In genomic region chr6:114358171-114358570, GRCm38 (mm10) we compare ENCODE assay signal across 10 mouse cellular contexts. TPM values are rescaled to one million over a fixed set of nuclear protein-coding genes. Genes with fewer than 3 reads are reported as not detected.
DNase-seq lines count a peak whose midpoint lies in the region; ATAC-seq and TF ChIP-seq lines count a peak whose summit lies in the region.
"Had no signal": no experiment of that assay in that cellular context is flagged by ENCODE, and none has a peak within 500 bp of the region (broad histone marks: within the 10 kb centered on the region; RNA-seq: fewer than 3 reads in every experiment).

No protein-coding gene starts in this region.

- no peak overlapping the region for H3K4me3 ChIP-seq in forebrain, embryonic 14.5 days (ENCODE audit: low read depth, low read length)
- H3K4me3 ChIP-seq in forebrain, embryonic 11.5 days (ENCODE audit: low read depth, low read length), result no peak overlapping the region
- H3K4me3 ChIP-seq in heart, embryonic 16.5 days (ENCODE audit: low read length), result no peak overlapping the region
- H3K4me3 ChIP-seq in stomach, postnatal 0 days (ENCODE audit: low read depth, low read length), result no peak overlapping the region
- H3K4me3 ChIP-seq: limb, embryonic 15.5 days had no signal

- no peaks in the 10 kb centered on the region for H3K9me3 ChIP-seq in forebrain, embryonic 14.5 days (replicated peaks; ENCODE audit: control insufficient read depth, low read length)
- no peaks in the 10 kb centered on the region for H3K9me3 ChIP-seq in forebrain, embryonic 11.5 days (ENCODE audit: control insufficient read depth, low read length)
- H3K9me3 ChIP-seq in heart, embryonic 16.5 days (replicated peaks; ENCODE audit: control insufficient read depth, low read length), result no peaks in the 10 kb centered on the region
- no peaks in the 10 kb centered on the region for H3K9me3 ChIP-seq in stomach, postnatal 0 days (ENCODE audit: control insufficient read depth, low read length)
- H3K9me3 ChIP-seq: limb, embryonic 15.5 days had no signal

- no peaks in the 10 kb centered on the region for H3K27me3 ChIP-seq in forebrain, embryonic 14.5 days (replicated peaks; ENCODE audit: control insufficient read depth, insufficient read depth, low read length)
- H3K27me3 ChIP-seq in forebrain, embryonic 11.5 days (ENCODE audit: control insufficient read depth, insufficient read depth, low read length), result no peaks in the 10 kb centered on the region
- no peaks in the 10 kb centered on the region for H3K27me3 ChIP-seq in heart, embryonic 16.5 days (ENCODE audit: control insufficient read depth, insufficient read depth, low read length)
- no peaks in the 10 kb centered on the region for H3K27me3 ChIP-seq in stomach, postnatal 0 days (ENCODE audit: control insufficient read depth, insufficient read depth, low read length)
- H3K27me3 ChIP-seq: limb, embryonic 15.5 days had no signal

- H3K4me2 ChIP-seq in forebrain, embryonic 14.5 days (ENCODE audit: low read length), result no peak overlapping the region
- H3K4me2 ChIP-seq in forebrain, embryonic 11.5 days (ENCODE audit: low read depth, low read length, severe bottlenecking), result no peak overlapping the region
- H3K4me2 ChIP-seq in heart, embryonic 16.5 days (ENCODE audit: low read depth, low read length), result no peak overlapping the region
- no peak overlapping the region for H3K4me2 ChIP-seq in stomach, postnatal 0 days (replicated peaks; ENCODE audit: low read depth)
- H3K4me2 ChIP-seq: limb, embryonic 15.5 days had no signal

- no peaks in the 10 kb centered on the region for H3K4me1 ChIP-seq in forebrain, embryonic 14.5 days (ENCODE audit: control insufficient read depth, insufficient read depth, low read length)
- H3K4me1 ChIP-seq in forebrain, embryonic 11.5 days (replicated peaks; ENCODE audit: control insufficient read depth, insufficient read depth, low read length), result no peaks in the 10 kb centered on the region
- H3K4me1 ChIP-seq in heart, embryonic 16.5 days (ENCODE audit: control insufficient read depth, insufficient read depth, low read length), result no peaks in the 10 kb centered on the region
- H3K4me1 ChIP-seq in stomach, postnatal 0 days (replicated peaks; ENCODE audit: control insufficient read depth, insufficient read depth), result no peaks in the 10 kb centered on the region
- H3K4me1 ChIP-seq: limb, embryonic 15.5 days had no signal

- no peak for TF ChIP-seq EP300 in stomach, postnatal 0 days (optimal IDR thresholded peaks at IDR 0.05)

- H3K36me3 ChIP-seq in forebrain, embryonic 14.5 days (ENCODE audit: control insufficient read depth, insufficient read depth, low read length), result no peaks in the 10 kb centered on the region
- no peaks in the 10 kb centered on the region for H3K36me3 ChIP-seq in forebrain, embryonic 11.5 days (ENCODE audit: control insufficient read depth, insufficient read depth, low read length)
- no peaks in the 10 kb centered on the region for H3K36me3 ChIP-seq in heart, embryonic 16.5 days (ENCODE audit: control insufficient read depth, insufficient read depth)
- no peaks in the 10 kb centered on the region for H3K36me3 ChIP-seq in stomach, postnatal 0 days (ENCODE audit: control insufficient read depth, insufficient read depth, low read length)
- H3K36me3 ChIP-seq: limb, embryonic 15.5 days had no signal

- no peak overlapping the region for H3K27ac ChIP-seq in forebrain, embryonic 14.5 days (ENCODE audit: low read depth, low read length)
- H3K27ac ChIP-seq in forebrain, embryonic 11.5 days (ENCODE audit: low read depth, low read length), result no peak overlapping the region
- no peak overlapping the region for H3K27ac ChIP-seq in heart, embryonic 16.5 days (ENCODE audit: low read length)
- H3K27ac ChIP-seq in stomach, postnatal 0 days (replicated peaks), result no peak overlapping the region
- H3K27ac ChIP-seq: limb, embryonic 15.5 days had no signal

- no peak for TF ChIP-seq CTCF in stomach, postnatal 0 days (IDR thresholded peaks at IDR 0.05; ENCODE audit: low read depth)

- no peak for ATAC-seq in forebrain, embryonic 14.5 days
- ATAC-seq in forebrain, embryonic 11.5 days (replicated peaks; ENCODE audit: low FRiP score), result no peak
- peak; percentile 45 for ATAC-seq in heart, embryonic 16.5 days (replicated peaks; ENCODE audit: extremely low read depth, insufficient read depth, low FRiP score)
- no peak for ATAC-seq in stomach, postnatal 0 days (ENCODE audit: low FRiP score, low TSS enrichment)
- ATAC-seq: forebrain, embryonic 16.5 days had no signal

- no peak overlapping the region for H3K9ac ChIP-seq in forebrain, embryonic 14.5 days (ENCODE audit: low read length)
- no peak overlapping the region for H3K9ac ChIP-seq in forebrain, embryonic 11.5 days (ENCODE audit: low read length)
- no peak overlapping the region for H3K9ac ChIP-seq in heart, embryonic 16.5 days (ENCODE audit: low read length)
- H3K9ac ChIP-seq in stomach, postnatal 0 days (ENCODE audit: low read length), result no peak overlapping the region
- H3K9ac ChIP-seq: limb, embryonic 15.5 days had no signal

- peak; percentile 39 for DNase-seq in forebrain, embryonic 14.5 days (ENCODE audit: low spot score)
- DNase-seq in forebrain, embryonic 11.5 days (ENCODE audit: low spot score), result no peak
- DNase-seq in ovary, postnatal 36 days (ENCODE audit: low spot score), result peak; percentile 6
- DNase-seq in ovary, postnatal 10 days (ENCODE audit: low spot score), result no peak
- no peak for DNase-seq in stomach, postnatal 0 days (ENCODE audit: low spot score)
- no peak for DNase-seq in B cell, adult 2 months
- no peak for DNase-seq in urinary bladder, postnatal 10 days (ENCODE audit: low spot score)

- WGBS in forebrain, embryonic 14.5 days, result 64% methylated on average over 3 of the region's 3 CpGs
- 82% methylated on average over 3 of the region's 3 CpGs for WGBS in forebrain, embryonic 11.5 days
- 26% methylated on average over 3 of the region's 3 CpGs for WGBS in heart, embryonic 16.5 days
- WGBS in stomach, postnatal 0 days, result 35% methylated on average over 3 of the region's 3 CpGs

RNA-seq across cellular contexts. Expression of gene Hrh1, which starts 39.6 kb away (rescaled TPM):
- 0.36 and 0.62 TPM in 2 replicates for polyA plus RNA-seq in forebrain, embryonic 14.5 days (2014; fragmentation: Nextera tagmentation; extraction: Ambion mirVana)
- 0.33 and 0.47 TPM in 2 replicates for polyA plus RNA-seq in forebrain, embryonic 11.5 days (2014; fragmentation: Nextera tagmentation; extraction: Ambion mirVana)
- polyA plus RNA-seq in heart, embryonic 16.5 days (2015; fragmentation: Nextera tagmentation; extraction: Ambion mirVana), result not detected in 2 replicates
- 0.06 TPM in 2 replicates for polyA plus RNA-seq in stomach, postnatal 0 days (2015; fragmentation: Nextera tagmentation; extraction: Ambion mirVana)

Comparison
In these comparisons a context has a peak if more than half of its experiments do, and no peak if none do; other contexts are left out.
1. DNase-seq: peak in forebrain, embryonic 14.5 days (single experiment) and ovary, postnatal 36 days (single experiment); none in forebrain, embryonic 11.5 days (single experiment), ovary, postnatal 10 days (single experiment), stomach, postnatal 0 days (single experiment), B cell, adult 2 months (0 of 2) and urinary bladder, postnatal 10 days (single experiment).